Mouse (Mus musculus) kidney, postnatal 4 days (tissue): ENCODE measurements at regions not wholly inside any gene's neighbourhood (a gene's known extent, or its start where the extent isn't known, plus 50 kb on each side); places are given as distances from the start of the nearest gene placed in this dataset.

Experiments
- DNase-seq, 2 experiments: peaks; one replicate each; pipeline ENCODE4 v3.0.0; 2021; ENCODE audit warnings: mixed read lengths in 2 of 2

GRCm38 (mm10) chr16:3231566-3231965 is 359.3 kb upstream of the Olfr161 start:
- peak in 1 of 2 experiments; percentile 3 for DNase-seq

GRCm38 (mm10) chr16:3232610-3233009 is 358.2 kb upstream of the Olfr161 start:
- DNase-seq: no peak

GRCm38 (mm10) chr16:3234063-3234462 is 356.8 kb upstream of the Olfr161 start:
- DNase-seq: peak in 1 of 2 experiments; percentile 1

- peak in 1 of 2 experiments; percentile 2 for DNase-seq
Measured at GRCm38 (mm10) chr16:3240982-3241719, 349.7 kb upstream of the Olfr161 start.

- DNase-seq: no peak
Measured at GRCm38 (mm10) chr16:3241939-3242338, 348.9 kb upstream of the Olfr161 start.

GRCm38 (mm10) chr16:3246422-3246821 is 344.4 kb upstream of the Olfr161 start:
- DNase-seq: no peak

- no peak for DNase-seq
Measured at GRCm38 (mm10) chr16:3247006-3247754, 343.7 kb upstream of the Olfr161 start.

- DNase-seq: no peak
Measured at GRCm38 (mm10) chr16:3247755-3248110, 343.1 kb upstream of the Olfr161 start.

GRCm38 (mm10) chr16:3253885-3254284 is 337.0 kb upstream of the Olfr161 start:
- DNase-seq: no peak

GRCm38 (mm10) chr16:3256051-3256450 is 334.8 kb upstream of the Olfr161 start:
- no peak for DNase-seq

- DNase-seq: no peak
Measured at GRCm38 (mm10) chr16:3265351-3265750, 325.5 kb upstream of the Olfr161 start.

- no peak for DNase-seq
Measured at GRCm38 (mm10) chr16:3271819-3272490, 318.9 kb upstream of the Olfr161 start.

GRCm38 (mm10) chr16:3273427-3273826 is 317.4 kb upstream of the Olfr161 start:
- DNase-seq: no peak
